Mouse (Mus musculus) CD4-positive, CD25-positive, alpha-beta regulatory T cell (primary cell): ENCODE results near the gene Rap1gap. TPM values are rescaled to one million over a fixed set of nuclear protein-coding genes. Genes with fewer than 3 reads are reported as not detected.

ENCODE experiments used
- polyA plus RNA-seq: library from polyadenylated mRNA; unstranded; fragments of 100-300 nt; shearing (Covaris generic); gene quantifications from one replicate; pipeline ENCODE4 v1.2.1, GENCODE M21; 2017

Gene Rap1gap
- 1.3 TPM for polyA plus RNA-seq

GRCm38 (mm10) chr4:137664433-137664979 is at the start of gene Rap1gap:
Gene Rap1gap (plus strand): TSS chr4:137664726.

Other genes with a start within 250 kb of the Rap1gap start
- not detected for gene Cela3b, start 234.2 kb upstream of the Rap1gap start, polyA plus RNA-seq
- gene 1700013G24Rik, start 211.4 kb upstream of the Rap1gap start, polyA plus RNA-seq: not detected
- gene Hspg2, start 196.0 kb upstream of the Rap1gap start, polyA plus RNA-seq: 0.02 TPM
- not detected for gene Ldlrad2, start 90.2 kb upstream of the Rap1gap start, polyA plus RNA-seq
- 106 TPM for gene Usp48, start 71.0 kb upstream of the Rap1gap start, polyA plus RNA-seq
- 1.3 TPM for gene Alpl, start 131.7 kb downstream of the Rap1gap start, polyA plus RNA-seq
- gene Ece1, start 197.5 kb downstream of the Rap1gap start, polyA plus RNA-seq: 28.2 TPM